Mouse (Mus musculus) ES-CJ7 (cell line): ENCODE measurements around the gene Nipal1.
A peak's percentile ranks its signal among the peaks of the same experiment; 100 is the strongest.

Experiments used
- DNase-seq: peaks from one replicate; pipeline ENCODE4 v3.0.0; 2011; ENCODE audit warnings: low read depth, low spot score

The Nipal1 gene

GRCm38 (mm10) chr5:72665281-72665680 is 17.7 kb downstream of the Nipal1 start:
- DNase-seq, result peak; percentile 69

- DNase-seq, result no peak
Observed at GRCm38 (mm10) chr5:72666428-72666827, 18.8 kb downstream of the Nipal1 start.

- no peak for DNase-seq
Observed at GRCm38 (mm10) chr5:72668351-72668750, 20.8 kb downstream of the Nipal1 start.

- no peak for DNase-seq
Observed at GRCm38 (mm10) chr5:72671017-72671699, 23.6 kb downstream of the Nipal1 start.

- DNase-seq, result no peak
Observed at GRCm38 (mm10) chr5:72674994-72675542, 27.5 kb downstream of the Nipal1 start.

- no peak for DNase-seq
Observed at GRCm38 (mm10) chr5:72681451-72681850, 33.9 kb downstream of the Nipal1 start.

- DNase-seq, result no peak
Observed at GRCm38 (mm10) chr5:72689556-72689955, 42.0 kb downstream of the Nipal1 start.

GRCm38 (mm10) chr5:72690516-72690915 is 42.9 kb downstream of the Nipal1 start:
- DNase-seq, result no peak

- no peak for DNase-seq
Observed at GRCm38 (mm10) chr5:72694684-72695083, 47.1 kb downstream of the Nipal1 start.

GRCm38 (mm10) chr5:72696491-72696890 is 48.9 kb downstream of the Nipal1 start:
- DNase-seq, result peak; percentile 17

- DNase-seq, result no peak
Observed at GRCm38 (mm10) chr5:72698343-72698742, 50.7 kb downstream of the Nipal1 start.

- no peak for DNase-seq
Observed at GRCm38 (mm10) chr5:72698818-72699499, 51.4 kb downstream of the Nipal1 start.

GRCm38 (mm10) chr5:72699500-72699818 is 51.9 kb downstream of the Nipal1 start:
- DNase-seq, result no peak

- DNase-seq, result no peak
Observed at GRCm38 (mm10) chr5:72702202-72702601, 54.6 kb downstream of the Nipal1 start.

- DNase-seq, result no peak
Observed at GRCm38 (mm10) chr5:72706095-72706494, 58.5 kb downstream of the Nipal1 start.

GRCm38 (mm10) chr5:72706722-72707121 is 59.1 kb downstream of the Nipal1 start:
- DNase-seq, result no peak

- DNase-seq, result no peak
Observed at GRCm38 (mm10) chr5:72709451-72709850, 61.9 kb downstream of the Nipal1 start.

GRCm38 (mm10) chr5:72709976-72710375 is 62.4 kb downstream of the Nipal1 start:
- DNase-seq, result no peak

GRCm38 (mm10) chr5:72710572-72711278 is 63.1 kb downstream of the Nipal1 start:
- DNase-seq, result peak; percentile 37

- DNase-seq, result peak; percentile 26
Observed at GRCm38 (mm10) chr5:72720587-72720986, 73.0 kb downstream of the Nipal1 start.
